Mouse (Mus musculus) CD4-positive, CD25-positive, alpha-beta regulatory T cell, adult 4 months (primary cell): Measurements from ENCODE around the gene Sema3f. TPM values are rescaled to one million over a fixed set of nuclear protein-coding genes. Genes with fewer than 3 reads are reported as not detected.

Experiments
- ATAC-seq: one replicate; pipeline ENCODE4 v1.8.0; 2017
- polyA plus RNA-seq, 2 experiments: library from polyadenylated mRNA; unstranded; fragments of 100-300 nt; shearing (Covaris generic); gene quantifications; one replicate each; pipeline ENCODE4 v1.2.1; 2017

Gene Sema3f
- polyA plus RNA-seq, 2 experiments from 2014 or later = not detected

DNA sequence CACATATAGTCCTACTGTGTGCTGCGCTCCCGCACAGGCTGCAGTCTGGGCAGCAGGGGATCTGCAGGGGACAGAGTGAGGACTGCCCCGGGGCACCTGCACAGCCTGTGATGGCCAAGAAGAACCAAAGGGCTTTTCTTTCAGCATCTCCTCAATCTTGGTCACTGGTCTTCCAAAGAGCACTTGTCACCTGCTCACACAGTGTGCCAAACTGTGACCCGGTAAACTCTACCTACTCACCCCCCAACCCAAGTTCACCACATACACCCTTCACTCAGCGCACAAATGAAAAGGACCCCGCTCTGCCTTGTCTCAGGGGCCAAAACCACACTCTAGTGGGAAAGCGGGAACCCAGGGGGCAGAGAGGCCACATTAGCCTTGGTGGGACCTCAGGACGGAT lies 78.4 kb downstream of the Sema3f start:
- no peak for ATAC-seq

Other genes with a start within 250 kb of the Sema3f start
- gene Tmem115, start 176.5 kb downstream of the Sema3f start, polyA plus RNA-seq = 10 to 100 TPM; 19.7 to 28.0 TPM
- 10 to 100 TPM; 67.6 to 79.7 TPM for gene Cyb561d2, start 168.3 kb downstream of the Sema3f start, polyA plus RNA-seq
- 10 to 100 TPM; 54.1 to 59.0 TPM for gene Nprl2, start 168.2 kb downstream of the Sema3f start, polyA plus RNA-seq
- gene Zmynd10, start 163.2 kb downstream of the Sema3f start, polyA plus RNA-seq = 1 to 10 TPM in 1 of 2 experiments, not detected in 1; 3.0 TPM
- gene Rassf1, start 158.9 kb downstream of the Sema3f start, polyA plus RNA-seq = 10 to 100 TPM; 77.8 to 89.5 TPM
- gene Tusc2, start 147.2 kb downstream of the Sema3f start, polyA plus RNA-seq = 1 to 10 TPM; 4.1 to 8.1 TPM
- gene Hyal2, start 142.5 kb downstream of the Sema3f start, polyA plus RNA-seq = 10 to 100 TPM; 11.0 to 11.7 TPM
- 1 to 10 TPM; 6.7 to 7.9 TPM for gene Hyal1, start 133.5 kb downstream of the Sema3f start, polyA plus RNA-seq
- gene Naa80, start 131.6 kb downstream of the Sema3f start, polyA plus RNA-seq = 10 to 100 TPM; 25.4 to 34.9 TPM
- 1 to 10 TPM in 1 of 2 experiments, under 1 TPM in 1; 0.90 to 1.4 TPM for gene Hyal3, start 129.7 kb downstream of the Sema3f start, polyA plus RNA-seq
- gene Ifrd2, start 122.8 kb downstream of the Sema3f start, polyA plus RNA-seq = 10 to 100 TPM; 30.1 to 36.2 TPM
- not detected for gene Sema3b, start 101.2 kb downstream of the Sema3f start, polyA plus RNA-seq
- gene Gnai2, start 75.1 kb downstream of the Sema3f start, polyA plus RNA-seq = 100 to 1,000 TPM; 120 to 139 TPM
- gene Slc38a3, start 40.9 kb downstream of the Sema3f start, polyA plus RNA-seq = not detected
- 1 to 10 TPM in 1 of 2 experiments, not detected in 1; 1.6 TPM for gene Gnat1, start 30.8 kb downstream of the Sema3f start, polyA plus RNA-seq
- 100 to 1,000 TPM; 280 to 324 TPM for gene Rbm5, start 60.5 kb upstream of the Sema3f start, polyA plus RNA-seq
- 100 to 1,000 TPM in 1 of 2 experiments, 10 to 100 TPM in 1; 98.3 to 137 TPM for gene Rbm6, start 162.8 kb upstream of the Sema3f start, polyA plus RNA-seq
- 10 to 100 TPM; 12.8 to 15.4 TPM for gene Mon1a, start 177.7 kb upstream of the Sema3f start, polyA plus RNA-seq
- gene Mst1r, start 196.4 kb upstream of the Sema3f start, polyA plus RNA-seq = not detected
- gene Actl11, start 218.0 kb upstream of the Sema3f start, polyA plus RNA-seq = not detected
- not detected for gene Camkv, start 225.2 kb upstream of the Sema3f start, polyA plus RNA-seq
- 1 to 10 TPM; 2.4 to 5.1 TPM for gene Traip, start 239.7 kb upstream of the Sema3f start, polyA plus RNA-seq